Mouse (Mus musculus): ENCODE results near the gene Slc6a20a.

DNA sequence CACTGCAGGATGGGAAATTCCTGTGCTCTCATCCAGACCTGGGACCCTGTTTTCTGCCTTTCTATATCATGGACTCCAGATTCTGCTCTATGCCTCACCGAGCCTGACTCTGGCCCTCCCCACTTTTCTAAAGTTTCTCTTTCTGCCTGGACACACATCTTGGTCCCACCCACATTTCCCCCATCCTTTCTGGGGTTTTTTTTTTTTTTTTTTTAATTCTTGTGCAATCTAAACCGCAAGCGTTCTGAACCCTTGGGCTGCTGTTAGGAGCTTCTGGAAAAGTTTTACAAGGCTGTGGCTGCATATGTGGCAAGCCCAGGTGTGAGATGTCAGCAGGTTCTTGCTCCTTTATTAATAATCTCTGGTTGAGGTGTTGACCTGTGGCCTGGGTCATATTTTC, 5.0 kb upstream of the Slc6a20a start:
- no peak for TF ChIP-seq CTCF (IDR thresholded peaks at IDR 0.05; ENCODE audit: control insufficient read depth, insufficient read depth, insufficient read length)
- TF ChIP-seq MYOG (IDR thresholded peaks at IDR 0.05; ENCODE audit: control insufficient read depth, extremely low read depth, insufficient read length) = no peak
- TF ChIP-seq USF1 (IDR thresholded peaks at IDR 0.05; ENCODE audit: low read depth) = no peak
- no peak for TF ChIP-seq CEBPB (IDR thresholded peaks at IDR 0.05; ENCODE audit: low read depth)

All from C2C12 (cell line).